ENCODE assay signal across 9 mouse cellular contexts in the genomic region with DNA sequence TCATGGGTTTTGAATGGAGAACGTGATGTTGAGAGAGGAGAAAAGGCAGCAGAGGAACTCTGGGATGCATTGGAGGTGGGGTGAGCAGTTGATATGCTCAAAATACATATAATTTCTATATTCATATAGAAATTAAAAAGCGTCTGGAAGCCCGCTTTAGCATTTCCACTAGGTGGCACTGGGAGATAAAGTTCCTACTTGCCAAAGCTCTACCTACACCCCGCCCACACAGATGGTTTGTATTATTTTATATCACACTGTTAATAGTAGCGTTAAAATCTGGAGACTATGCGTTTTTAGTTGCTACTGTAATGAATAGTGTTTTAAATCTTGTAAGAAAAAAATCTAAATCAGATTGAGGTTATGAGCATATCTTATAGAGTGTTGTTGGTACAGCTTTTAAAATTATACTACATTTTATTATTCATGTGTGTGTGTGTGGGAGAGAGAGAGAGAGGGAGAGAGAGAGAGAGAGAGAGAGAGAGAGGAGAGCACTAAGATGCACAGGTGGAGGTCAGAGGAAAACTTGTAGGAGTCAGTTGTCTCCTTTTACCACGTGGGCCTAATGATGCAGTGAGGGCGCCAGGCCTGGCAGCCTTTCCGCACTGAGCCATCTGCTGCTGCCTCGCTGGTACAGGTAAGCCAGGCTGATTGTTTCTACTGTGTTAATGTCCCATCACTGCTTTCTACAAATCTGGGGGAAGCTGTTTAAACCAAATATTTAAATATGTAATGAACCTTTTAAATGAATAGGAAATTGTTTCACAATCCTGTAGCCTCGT. TPM values are rescaled to one million over a fixed set of nuclear protein-coding genes. Genes with fewer than 3 reads are reported as not detected.
DNase-seq lines count a peak whose midpoint lies in the region; ATAC-seq and TF ChIP-seq lines count a peak whose summit lies in the region.
"Had no signal": no experiment of that assay in that cellular context is flagged by ENCODE, and none has a peak within 500 bp of the region (broad histone marks: within the 10 kb centered on the region; RNA-seq: fewer than 3 reads in every experiment).

No protein-coding gene starts in this region.

- no peak overlapping the region for H3K4me3 ChIP-seq in heart, postnatal 0 days (ENCODE audit: low read depth, low read length)
- no peak overlapping the region for H3K4me3 ChIP-seq in forebrain, embryonic 16.5 days (replicated peaks; ENCODE audit: low read length)
- no peak overlapping the region for H3K4me3 ChIP-seq in neural tube, embryonic 14.5 days (ENCODE audit: low read depth, low read length)

- no peak for TF ChIP-seq EP300 in heart, postnatal 0 days (IDR thresholded peaks at IDR 0.05; ENCODE audit: low read depth)

- ATAC-seq in heart, postnatal 0 days (ENCODE audit: insufficient read depth, low read depth), result no peak
- peak; percentile 91 for ATAC-seq in forebrain, embryonic 16.5 days
- peak; percentile 79 for ATAC-seq in neural tube, embryonic 14.5 days (ENCODE audit: low read depth)

- DNase-seq in heart, postnatal 0 days (ENCODE audit: low spot score), result peak; percentile 50
- no peak for DNase-seq in heart, adult 11 months
- DNase-seq in right cerebral cortex, adult 2 months (ENCODE audit: low spot score in 2 of 2), result peak; percentile 32 to 55
- no peak for DNase-seq in right cerebral cortex, postnatal 25 days
- DNase-seq in natural killer cell, adult 2 months (ENCODE audit: low spot score in 2 of 2), result no peak
- no peak for DNase-seq in heart, postnatal 36 days

- no peak overlapping the region for H3K9ac ChIP-seq in heart, postnatal 0 days (replicated peaks; ENCODE audit: low read depth, low read length)
- H3K9ac ChIP-seq in forebrain, embryonic 16.5 days (replicated peaks; ENCODE audit: low read depth, low read length), result no peak overlapping the region
- H3K9ac ChIP-seq in neural tube, embryonic 14.5 days (replicated peaks; ENCODE audit: low read depth, low read length), result no peak overlapping the region

- no peaks in the 10 kb centered on the region for H3K9me3 ChIP-seq in heart, postnatal 0 days (replicated peaks; ENCODE audit: control insufficient read depth, low read length)
- no peaks in the 10 kb centered on the region for H3K9me3 ChIP-seq in forebrain, embryonic 16.5 days (ENCODE audit: control insufficient read depth, low read length)
- H3K9me3 ChIP-seq in neural tube, embryonic 14.5 days (ENCODE audit: control insufficient read depth, low read length), result no peaks in the 10 kb centered on the region

- no peaks in the 10 kb centered on the region for H3K36me3 ChIP-seq in heart, postnatal 0 days (replicated peaks; ENCODE audit: control insufficient read depth, insufficient read depth, low read length)
- no peaks in the 10 kb centered on the region for H3K36me3 ChIP-seq in forebrain, embryonic 16.5 days (ENCODE audit: control insufficient read depth, insufficient read depth)
- no peaks in the 10 kb centered on the region for H3K36me3 ChIP-seq in neural tube, embryonic 14.5 days (ENCODE audit: control insufficient read depth, insufficient read depth, low read length)

- no peak overlapping the region for H3K4me2 ChIP-seq in heart, postnatal 0 days (ENCODE audit: low read depth, low read length)
- no peak overlapping the region for H3K4me2 ChIP-seq in forebrain, embryonic 16.5 days (ENCODE audit: low read length)
- H3K4me2 ChIP-seq in neural tube, embryonic 14.5 days (ENCODE audit: low read depth, low read length), result no peak overlapping the region

- intact Hi-C loops in heart, postnatal 36 days (cut with DNase I), result no loop called here

- no peaks in the 10 kb centered on the region for H3K27me3 ChIP-seq in heart, postnatal 0 days (ENCODE audit: control insufficient read depth, insufficient read depth, low read length)
- H3K27me3 ChIP-seq in forebrain, embryonic 16.5 days (replicated peaks; ENCODE audit: control insufficient read depth, insufficient read depth, low read length), result no peaks in the 10 kb centered on the region
- no peaks in the 10 kb centered on the region for H3K27me3 ChIP-seq in neural tube, embryonic 14.5 days (ENCODE audit: control insufficient read depth, insufficient read depth, low read length)

- WGBS in heart, postnatal 0 days, result 67% methylated on average over 11 of the region's 11 CpGs
- 67% methylated on average over 11 of the region's 11 CpGs for WGBS in forebrain, embryonic 16.5 days
- 78% methylated on average over 11 of the region's 11 CpGs for WGBS in neural tube, embryonic 14.5 days

- no peaks in the 10 kb centered on the region for H3K4me1 ChIP-seq in heart, postnatal 0 days (ENCODE audit: control insufficient read depth, insufficient read depth)
- no peaks in the 10 kb centered on the region for H3K4me1 ChIP-seq in forebrain, embryonic 16.5 days (replicated peaks; ENCODE audit: control insufficient read depth, insufficient read depth, low read length)
- H3K4me1 ChIP-seq in neural tube, embryonic 14.5 days (ENCODE audit: control insufficient read depth, insufficient read depth, low read length), result no peaks in the 10 kb centered on the region

- TF ChIP-seq CTCF in heart, postnatal 0 days (IDR thresholded peaks at IDR 0.05; ENCODE audit: low read depth), result peak; percentile 59

- H3K27ac ChIP-seq in heart, postnatal 0 days (ENCODE audit: low read depth), result no peak overlapping the region
- H3K27ac ChIP-seq in forebrain, embryonic 16.5 days (ENCODE audit: low read length), result peak overlapping the region; percentile 20; the same call in 1 of the 2 replicates
- no peak overlapping the region for H3K27ac ChIP-seq in neural tube, embryonic 14.5 days (ENCODE audit: low read depth, low read length)

RNA-seq across cellular contexts. Expression of a gene that starts 9.6 kb away (rescaled TPM):
- total RNA-seq in heart, postnatal 0 days (2014; rRNA removed; ENCODE audit: low replicate concordance), result 11.9 and 23.4 TPM in 2 replicates
- polyA plus RNA-seq in heart, postnatal 0 days (2015; fragmentation: Nextera tagmentation; extraction: Ambion mirVana), result 6.8 and 6.9 TPM in 2 replicates
- 9.0 and 12.5 TPM in 2 replicates for polyA plus RNA-seq in forebrain, embryonic 16.5 days (2015; fragmentation: Nextera tagmentation; extraction: Ambion mirVana)
- polyA plus RNA-seq in neural tube, embryonic 14.5 days (2014; fragmentation: Nextera tagmentation; extraction: Ambion mirVana), result 8.3 and 9.4 TPM in 2 replicates
- 10 to 100 TPM; 18.9 to 19.0 TPM for total RNA-seq in heart, postnatal 36 days (2021)

RNA-seq across cellular contexts. Expression of a gene that starts 9.9 kb away (rescaled TPM):
- 0.08 TPM in 1 of 2 replicates, not detected in the other for total RNA-seq in heart, postnatal 0 days (2014; rRNA removed; ENCODE audit: low replicate concordance)
- 4.1 and 4.2 TPM in 2 replicates for polyA plus RNA-seq in heart, postnatal 0 days (2015; fragmentation: Nextera tagmentation; extraction: Ambion mirVana)
- polyA plus RNA-seq in forebrain, embryonic 16.5 days (2015; fragmentation: Nextera tagmentation; extraction: Ambion mirVana), result 0.23 and 0.36 TPM in 2 replicates
- 0.27 and 0.99 TPM in 2 replicates for polyA plus RNA-seq in neural tube, embryonic 14.5 days (2014; fragmentation: Nextera tagmentation; extraction: Ambion mirVana)
- 1 to 10 TPM; 2.1 to 3.4 TPM for total RNA-seq in heart, postnatal 36 days (2021)
- polyA plus RNA-seq: large intestine, adult 2 months had no signal

Comparison
In these comparisons a context has a peak if more than half of its experiments do, and no peak if none do; other contexts are left out.
1. DNase-seq: peak in heart, postnatal 0 days (single experiment) and right cerebral cortex, adult 2 months (2 of 2); none in heart, adult 11 months (single experiment), right cerebral cortex, postnatal 25 days (single experiment), natural killer cell, adult 2 months (0 of 2) and heart, postnatal 36 days (0 of 2).